Mouse (Mus musculus) forebrain, postnatal 0 days (tissue): ENCODE measurements around the gene Trpm5. TPM values are rescaled to one million over a fixed set of nuclear protein-coding genes. Genes with fewer than 3 reads are reported as not detected.

ENCODE experiments used
- ATAC-seq: fragments of 200-750 bp; cut with Nextera tagmentation; 2 replicates; pipeline ENCODE4 v1.8.0; 2017; ENCODE audit warnings: mild to moderate bottlenecking, moderate library complexity
- DNase-seq: peaks from one replicate; pipeline ENCODE4 v3.0.0-alpha.2; 2015
- H3K27ac ChIP-seq: fragments of 300-500 bp; sonication (generic); 2 replicates; pipeline ENCODE4 v1.5.1; 2014; ENCODE audit warnings: low read depth, mild to moderate bottlenecking, antibody characterized with exemption, low read length, moderate library complexity, mixed read lengths
- H3K27me3 ChIP-seq: fragments of 300-500 bp; sonication (generic); 2 replicates; pipeline ENCODE4 v1.6.1; 2014; ENCODE audit warnings: mild to moderate bottlenecking, low read length, mixed read lengths; ENCODE audit not compliant: insufficient read depth
- H3K36me3 ChIP-seq: fragments of 300-500 bp; sonication (generic); 2 replicates; pipeline ENCODE4 v1.6.1; 2014; ENCODE audit warnings: mild to moderate bottlenecking, moderate library complexity; ENCODE audit not compliant: insufficient read depth
- H3K4me1 ChIP-seq: fragments of 300-500 bp; sonication (generic); 2 replicates; pipeline ENCODE4 v1.6.1; 2014; ENCODE audit warnings: antibody characterized with exemption; ENCODE audit not compliant: insufficient read depth
- H3K4me2 ChIP-seq: fragments of 300-500 bp; sonication (generic); 2 replicates; pipeline ENCODE4 v1.6.1; 2014; ENCODE audit warnings: low read depth, mild to moderate bottlenecking, moderate library complexity
- H3K4me3 ChIP-seq: fragments of 300-500 bp; sonication (generic); 2 replicates; pipeline ENCODE4 v1.5.1; 2014; ENCODE audit warnings: low read depth, low read length, mixed read lengths
- H3K9ac ChIP-seq: fragments of 300-500 bp; sonication (generic); 2 replicates; pipeline ENCODE4 v1.6.1; 2014; ENCODE audit warnings: mild to moderate bottlenecking
- H3K9me3 ChIP-seq: fragments of 300-500 bp; sonication (generic); 2 replicates; pipeline ENCODE4 v1.6.1; 2016; ENCODE audit warnings: low read length
- CTCF ChIP-seq: sonication (generic); IDR thresholded peaks from 2 replicates; pipeline ENCODE4 v1.5.1; 2016; ENCODE audit warnings: antibody characterized with exemption, control low read depth, low read depth
- WGBS: fragments of 180-500 bp; shearing (Covaris S2); extraction: QIAGEN DNeasy Blood & Tissue Kit; methylation state at CpG from one replicate; pipeline ENCODE4 v1.1.7; 2014; 5-methylcytosine and 5-hydroxymethylcytosine counted together
- polyA plus RNA-seq: library from polyadenylated mRNA; unstranded; fragments of >200 nt; fragmentation: Nextera tagmentation; extraction: Ambion mirVana; gene quantifications from 2 replicates; pipeline ENCODE4 v1.2.1, GENCODE M21; 2015
- total RNA-seq: library from RNA; depleted of rRNA; stranded (reverse); fragments of >200 nt; gene quantifications from 2 replicates; pipeline ENCODE4 v1.2.3, GENCODE M21; 2014

The Trpm5 gene
- total and polyA plus RNA-seq, 2 experiments from 2014 or later = 1.1 to 1.3 TPM

GRCm38 (mm10) chr7:143083708-143084107 is 10.7 kb downstream of the Trpm5 start:
- H3K36me3 ChIP-seq = no peaks in the 10 kb centered on the region
- H3K9me3 ChIP-seq = no peaks in the 10 kb centered on the region
- no peak overlapping the region for H3K9ac ChIP-seq
- DNase-seq (no peak), ATAC-seq (no peak)
- H3K27me3 ChIP-seq = no peaks in the 10 kb centered on the region
- H3K4me1 ChIP-seq = no peaks in the 10 kb centered on the region
- 81% methylated on average over 2 of the region's 2 CpGs for WGBS
- no peak overlapping the region for H3K27ac ChIP-seq
- no peak overlapping the region for H3K4me2 ChIP-seq
- no peak for TF ChIP-seq CTCF
- H3K4me3 ChIP-seq = no peak overlapping the region

DNA sequence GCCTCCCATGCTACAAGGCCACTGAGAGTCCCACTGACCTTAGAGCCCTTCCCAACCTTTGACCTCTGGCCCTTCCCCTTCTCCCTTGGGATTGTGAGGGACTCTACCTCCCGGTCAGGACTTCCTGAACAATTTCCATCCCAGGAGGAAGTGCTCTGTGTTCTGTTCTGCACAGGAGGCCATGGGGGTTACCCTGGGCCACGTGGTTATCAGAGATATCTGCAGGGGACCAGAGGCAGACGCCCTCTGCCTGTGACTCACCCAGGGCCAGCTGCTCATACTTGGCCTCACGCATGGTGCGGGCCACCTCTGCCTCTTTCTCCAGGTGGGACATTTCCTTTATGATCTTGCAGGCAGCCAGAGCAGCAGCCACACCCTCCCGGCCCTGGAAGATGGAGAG is 12.4 kb downstream of the Trpm5 start:
- Histone ChIP-seq H3K27ac (no peak overlapping the region), H3K9ac (no peak overlapping the region), H3K27me3 (no peaks in the 10 kb centered on the region), H3K4me1 (no peaks in the 10 kb centered on the region), H3K9me3 (no peaks in the 10 kb centered on the region), H3K4me2 (no peak overlapping the region), H3K36me3 (no peaks in the 10 kb centered on the region), H3K4me3 (no peak overlapping the region)
- no peak for TF ChIP-seq CTCF
- WGBS = 78% methylated on average over 6 of the region's 6 CpGs
- ATAC-seq (no peak), DNase-seq (no peak)

GRCm38 (mm10) chr7:143077351-143077750 is 17.1 kb downstream of the Trpm5 start:
- H3K4me2 ChIP-seq = no peak overlapping the region
- 86% methylated on average over 2 of the region's 2 CpGs for WGBS
- H3K36me3 ChIP-seq = no peaks in the 10 kb centered on the region
- no peak for TF ChIP-seq CTCF
- H3K9ac ChIP-seq = no peak overlapping the region
- ATAC-seq (no peak), DNase-seq (no peak)
- H3K9me3 ChIP-seq = no peaks in the 10 kb centered on the region
- H3K4me3 ChIP-seq = no peak overlapping the region
- H3K4me1 ChIP-seq = no peaks in the 10 kb centered on the region
- H3K27me3 ChIP-seq = no peaks in the 10 kb centered on the region
- no peak overlapping the region for H3K27ac ChIP-seq

DNA sequence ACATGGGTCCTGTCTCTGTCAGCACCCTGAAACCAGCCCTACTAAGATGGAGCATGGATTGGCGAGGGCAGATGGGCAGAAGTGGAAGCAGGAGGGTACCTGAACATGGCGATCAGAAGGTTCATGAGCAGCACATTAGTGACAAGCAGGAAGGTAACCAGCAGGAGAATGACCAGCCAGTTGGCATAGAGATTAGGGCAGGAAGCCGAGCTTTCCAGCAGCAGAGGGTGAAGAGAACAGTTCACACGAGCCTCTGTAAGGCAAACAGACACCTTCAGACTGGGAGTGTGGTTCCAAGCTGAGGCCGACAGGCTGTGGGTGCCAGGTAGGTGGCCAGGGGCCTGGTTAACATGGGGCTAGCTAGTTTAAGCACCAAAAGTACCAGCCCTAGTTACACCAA is 19.0 kb downstream of the Trpm5 start:
- Histone ChIP-seq H3K27ac (no peak overlapping the region), H3K4me2 (no peak overlapping the region), H3K36me3 (no peaks in the 10 kb centered on the region), H3K9ac (no peak overlapping the region), H3K4me3 (no peak overlapping the region), H3K4me1 (peaks cover 3% of the 10 kb centered on the region; the same call in 1 of the 2 replicates), H3K9me3 (no peaks in the 10 kb centered on the region), H3K27me3 (no peaks in the 10 kb centered on the region)
- DNase-seq = no peak
- TF ChIP-seq CTCF = no peak
- 81% methylated on average over 5 of the region's 5 CpGs for WGBS
- no peak for ATAC-seq

DNA sequence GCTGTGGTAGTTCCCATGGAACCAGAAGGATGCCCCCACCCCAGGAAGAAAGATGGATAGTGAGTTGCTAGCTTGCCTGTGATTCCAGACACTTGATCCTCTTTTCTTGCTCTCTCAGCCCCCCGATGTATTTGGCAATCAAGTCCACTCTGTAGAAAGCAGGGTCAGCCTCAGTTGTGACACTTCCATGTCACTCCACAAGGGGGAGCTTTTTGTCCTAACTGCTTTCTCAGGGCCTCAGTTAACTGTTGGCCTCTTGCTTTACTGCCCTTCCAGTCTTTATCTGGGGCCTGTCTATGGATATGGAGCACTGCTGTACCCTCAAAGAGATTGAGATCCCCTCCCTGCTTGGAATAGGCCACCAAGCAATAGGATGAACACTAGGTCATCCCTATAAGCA is 21.4 kb downstream of the Trpm5 start:
- Histone ChIP-seq H3K36me3 (no peaks in the 10 kb centered on the region), H3K4me2 (no peak overlapping the region), H3K4me1 (peaks cover 8% of the 10 kb centered on the region), H3K9me3 (no peaks in the 10 kb centered on the region), H3K4me3 (no peak overlapping the region), H3K27me3 (no peaks in the 10 kb centered on the region), H3K9ac (no peak overlapping the region), H3K27ac (no peak overlapping the region)
- TF ChIP-seq CTCF = peak; percentile 67
- 85% methylated on average over 1 of the region's 1 CpGs for WGBS
- no peak for ATAC-seq
- DNase-seq = peak; percentile 37

GRCm38 (mm10) chr7:143072605-143073004 is 21.8 kb downstream of the Trpm5 start:
- peaks cover 8% of the 10 kb centered on the region for H3K4me1 ChIP-seq
- DNase-seq (no peak), ATAC-seq (no peak)
- H3K9me3 ChIP-seq = no peaks in the 10 kb centered on the region
- H3K27me3 ChIP-seq = no peaks in the 10 kb centered on the region
- H3K4me2 ChIP-seq = no peak overlapping the region
- 83% methylated on average over 5 of the region's 5 CpGs for WGBS
- H3K36me3 ChIP-seq = peaks cover 3% of the 10 kb centered on the region
- TF ChIP-seq CTCF = no peak
- no peak overlapping the region for H3K4me3 ChIP-seq
- no peak overlapping the region for H3K9ac ChIP-seq
- no peak overlapping the region for H3K27ac ChIP-seq

- H3K4me3 ChIP-seq = peak overlapping the region; percentile 60
- H3K36me3 ChIP-seq = peaks cover 23% of the 10 kb centered on the region
- no peaks in the 10 kb centered on the region for H3K27me3 ChIP-seq
- peak overlapping the region; percentile 87 for H3K4me2 ChIP-seq
- 90% methylated on average over 10 of the region's 10 CpGs for WGBS
- DNase-seq (no peak), ATAC-seq (no peak)
- H3K9ac ChIP-seq = peak overlapping the region; percentile 83; the same call in 1 of the 2 replicates
- H3K9me3 ChIP-seq = no peaks in the 10 kb centered on the region
- no peak for TF ChIP-seq CTCF
- H3K4me1 ChIP-seq = peaks cover 8% of the 10 kb centered on the region
- H3K27ac ChIP-seq = no peak overlapping the region
These were observed 23.9 kb downstream of the Trpm5 start for GRCm38 (mm10) chr7:143070506-143071070.
